Mouse (Mus musculus): ENCODE measurements around the gene Csgalnact2.

DNA sequence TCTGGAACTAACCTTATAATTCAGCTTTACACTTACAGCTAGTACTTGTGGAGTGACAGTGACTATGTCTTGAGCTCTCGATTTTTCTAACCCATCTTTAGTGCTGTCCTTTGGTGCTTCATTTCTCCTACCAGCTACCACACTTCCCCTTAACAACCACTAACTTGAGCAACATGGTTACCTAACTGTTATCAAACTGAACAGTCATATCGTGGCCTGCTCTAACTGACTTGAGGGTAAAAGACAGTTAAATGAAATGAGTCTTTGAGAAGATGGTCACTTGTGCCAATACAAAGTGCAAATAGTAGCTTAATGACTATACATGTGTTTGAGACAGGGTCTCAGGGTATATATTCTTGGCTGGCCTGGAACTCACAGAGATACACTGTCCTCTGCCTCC is 1.8 kb downstream of the Csgalnact2 start:
- TF ChIP-seq CTCF (IDR thresholded peaks at IDR 0.05; ENCODE audit: control insufficient read depth, insufficient read depth, insufficient replicate concordance, low read depth, low read length) (no peak), POLR2A (IDR thresholded peaks at IDR 0.05; ENCODE audit: control insufficient read depth, low read depth, low read length) (no peak)
